Mouse (Mus musculus) G1E (cell line): ENCODE results near the gene Gm42791. TPM values are rescaled to one million over a fixed set of nuclear protein-coding genes. Genes with fewer than 3 reads are reported as not detected.

Experiments used
- ATAC-seq: 2 replicates; pipeline ENCODE4 v1.8.0; 2016; ENCODE audit warnings: mild to moderate bottlenecking; ENCODE audit not compliant: insufficient number of reproducible peaks, poor library complexity, low FRiP score, severe bottlenecking; ENCODE audit errors: extremely low read depth
- DNase-seq: peaks from one replicate; pipeline ENCODE4 v3.0.0; 2012; ENCODE audit warnings: low spot score
- H3K27me3 ChIP-seq: 2 replicates; pipeline ENCODE4 v1.6.1; 2012; ENCODE audit warnings: mild to moderate bottlenecking, low read length, inconsistent platforms; ENCODE audit not compliant: insufficient read depth
- H3K36me3 ChIP-seq: replicated peaks from 2 replicates; pipeline ENCODE3; 2012; ENCODE audit warnings: mild to moderate bottlenecking, inconsistent platforms
- H3K4me1 ChIP-seq: 2 replicates; pipeline ENCODE4 v1.6.1; 2012; ENCODE audit warnings: low read depth, low read length, inconsistent platforms, mixed read lengths; ENCODE audit not compliant: insufficient read depth
- H3K4me3 ChIP-seq: 2 replicates; pipeline ENCODE4 v1.5.1; 2012; ENCODE audit warnings: low read depth, mild to moderate bottlenecking, inconsistent platforms, low read length, moderate library complexity, mixed read lengths
- H3K9me3 ChIP-seq: replicated peaks from 2 replicates; pipeline ENCODE4 v1.6.1; 2012; ENCODE audit warnings: inconsistent platforms
- CTCF ChIP-seq: IDR thresholded peaks from 2 replicates; pipeline ENCODE4 v1.5.1; 2012; ENCODE audit warnings: low read depth, low read length, inconsistent platforms, mixed read lengths
- GATA1 ChIP-seq: IDR thresholded peaks from 2 replicates; pipeline ENCODE4 v1.6.1; 2012; ENCODE audit warnings: borderline replicate concordance, low read length, inconsistent platforms, mixed read lengths
- GATA2 ChIP-seq: IDR thresholded peaks from 2 replicates; pipeline ENCODE4 v1.6.1; 2012; ENCODE audit warnings: low read depth, low read length, inconsistent platforms, borderline replicate concordance
- POLR2AphosphoS5 ChIP-seq: IDR thresholded peaks from 2 replicates; pipeline ENCODE4 v1.6.1; 2012; ENCODE audit warnings: low read depth, low read length, inconsistent platforms; ENCODE audit not compliant: insufficient replicate concordance
- TAL1 ChIP-seq: conservative IDR thresholded peaks from 2 replicates; pipeline ENCODE4 v1.6.1; 2012; ENCODE audit warnings: low read depth, low read length, inconsistent platforms, mixed read lengths
- polyA plus RNA-seq: library from polyadenylated mRNA; stranded (reverse); fragments of >175 nt; gene quantifications from 2 replicates; pipeline ENCODE4 v1.2.3, GENCODE M21; 2012
- total RNA-seq, 2 experiments: library from RNA; stranded (forward) in 1 of 2; stranded (reverse) in 1 of 2; fragments of 200-1000 nt in 1 of 2; fragments of >200 nt in 1 of 2; fragmentation: Nextera tagmentation in 1 of 2; gene quantifications; 2 replicates each; pipeline ENCODE4 v1.2.3; 2014 to 2017

Gm42791 gene
- total and polyA plus RNA-seq, 3 experiments = not detected

DNA sequence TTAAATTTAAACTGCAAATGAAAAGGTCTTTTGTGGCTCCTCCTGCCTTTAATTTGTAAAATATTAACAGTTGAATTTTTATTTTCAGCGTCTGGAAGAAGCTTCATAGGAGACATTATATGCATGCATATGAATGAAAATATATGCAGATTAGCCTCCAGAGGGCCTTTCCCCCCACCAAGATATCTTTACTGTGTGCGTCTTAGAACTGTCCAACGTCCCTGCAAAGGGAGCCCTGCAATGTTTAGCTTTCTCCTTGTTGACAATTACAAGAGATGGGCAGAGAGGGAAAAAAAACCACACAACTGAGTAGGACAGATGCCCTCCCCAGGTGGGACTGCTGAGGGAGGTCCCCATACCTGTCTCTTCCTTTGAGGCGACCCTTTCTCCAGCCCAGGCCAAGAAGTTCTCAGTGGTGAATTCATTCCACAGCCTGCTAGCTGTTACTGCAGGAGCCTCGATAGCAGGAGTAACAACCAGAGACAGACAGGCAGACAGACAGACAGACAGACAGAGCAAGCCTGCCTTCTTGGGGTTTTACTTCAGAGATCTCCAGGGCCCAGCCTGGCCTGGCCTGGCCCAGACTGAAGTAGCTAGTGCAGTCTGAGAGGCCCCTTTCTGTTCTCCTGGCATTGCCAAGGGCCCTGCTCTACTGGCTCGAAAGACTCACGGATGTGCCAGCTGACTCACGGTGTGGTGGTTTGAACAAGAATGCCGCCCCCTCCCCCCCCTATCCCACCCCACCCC, 1.2 kb upstream of the Gm42791 start:
- DNase-seq (no peak), ATAC-seq (no peak)
- Histone ChIP-seq H3K27me3 (no peaks in the 10 kb centered on the region), H3K36me3 (no peaks in the 10 kb centered on the region), H3K4me1 (no peaks in the 10 kb centered on the region), H3K4me3 (no peak overlapping the region), H3K9me3 (peaks cover 21% of the 10 kb centered on the region)
- no peak for TF ChIP-seq GATA1
- TF ChIP-seq GATA2 = no peak
- no peak for TF ChIP-seq POLR2AphosphoS5
- no peak for TF ChIP-seq CTCF
- TF ChIP-seq TAL1 = no peak

GRCm38 (mm10) chr5:148994311-148994705, 639 bp downstream of the Gm42791 start:
- DNase-seq = no peak
- no peaks in the 10 kb centered on the region for H3K4me1 ChIP-seq
- TF ChIP-seq CTCF = no peak
- TF ChIP-seq GATA1 = no peak
- TF ChIP-seq TAL1 = no peak
- no peak for TF ChIP-seq POLR2AphosphoS5
- TF ChIP-seq GATA2 = no peak
- H3K4me3 ChIP-seq = no peak overlapping the region
- peaks cover 19% of the 10 kb centered on the region for H3K9me3 ChIP-seq
- H3K36me3 ChIP-seq = no peaks in the 10 kb centered on the region
- H3K27me3 ChIP-seq = no peaks in the 10 kb centered on the region
- ATAC-seq = no peak

- Histone ChIP-seq H3K4me1 (no peaks in the 10 kb centered on the region), H3K36me3 (no peaks in the 10 kb centered on the region), H3K4me3 (no peak overlapping the region), H3K27me3 (no peaks in the 10 kb centered on the region), H3K9me3 (peaks cover 20% of the 10 kb centered on the region)
- no peak for ATAC-seq
- TF ChIP-seq GATA1 (no peak), GATA2 (no peak), TAL1 (no peak), POLR2AphosphoS5 (no peak), CTCF (no peak)
- no peak for DNase-seq
Measured at GRCm38 (mm10) chr5:148992598-148992997, 2.3 kb downstream of the Gm42791 start.

- no peak for ATAC-seq
- TF ChIP-seq GATA1 = no peak
- TF ChIP-seq CTCF = no peak
- no peak for TF ChIP-seq GATA2
- no peak for DNase-seq
- H3K4me3 ChIP-seq = no peak overlapping the region
- no peaks in the 10 kb centered on the region for H3K4me1 ChIP-seq
- no peaks in the 10 kb centered on the region for H3K36me3 ChIP-seq
- H3K9me3 ChIP-seq = peaks cover 24% of the 10 kb centered on the region
- no peaks in the 10 kb centered on the region for H3K27me3 ChIP-seq
Measured at GRCm38 (mm10) chr5:148990891-148991311, 4.0 kb downstream of the Gm42791 start.

- DNase-seq (no peak), ATAC-seq (no peak)
- Histone ChIP-seq H3K9me3 (peaks cover 32% of the 10 kb centered on the region), H3K36me3 (no peaks in the 10 kb centered on the region), H3K4me3 (no peak overlapping the region), H3K4me1 (no peaks in the 10 kb centered on the region), H3K27me3 (no peaks in the 10 kb centered on the region)
- TF ChIP-seq GATA2 (no peak), POLR2AphosphoS5 (no peak), GATA1 (no peak), TAL1 (no peak), CTCF (no peak)
Measured at GRCm38 (mm10) chr5:148989480-148989879, 5.5 kb downstream of the Gm42791 start.

GRCm38 (mm10) chr5:148984961-148985360, 10.0 kb downstream of the Gm42791 start:
- Histone ChIP-seq H3K9me3 (peaks cover 49% of the 10 kb centered on the region), H3K36me3 (no peaks in the 10 kb centered on the region), H3K4me3 (no peak overlapping the region), H3K27me3 (no peaks in the 10 kb centered on the region), H3K4me1 (no peaks in the 10 kb centered on the region)
- TF ChIP-seq GATA1 = no peak
- no peak for TF ChIP-seq TAL1
- no peak for TF ChIP-seq CTCF
- no peak for TF ChIP-seq POLR2AphosphoS5
- no peak for TF ChIP-seq GATA2
- ATAC-seq = no peak
- no peak for DNase-seq

DNA sequence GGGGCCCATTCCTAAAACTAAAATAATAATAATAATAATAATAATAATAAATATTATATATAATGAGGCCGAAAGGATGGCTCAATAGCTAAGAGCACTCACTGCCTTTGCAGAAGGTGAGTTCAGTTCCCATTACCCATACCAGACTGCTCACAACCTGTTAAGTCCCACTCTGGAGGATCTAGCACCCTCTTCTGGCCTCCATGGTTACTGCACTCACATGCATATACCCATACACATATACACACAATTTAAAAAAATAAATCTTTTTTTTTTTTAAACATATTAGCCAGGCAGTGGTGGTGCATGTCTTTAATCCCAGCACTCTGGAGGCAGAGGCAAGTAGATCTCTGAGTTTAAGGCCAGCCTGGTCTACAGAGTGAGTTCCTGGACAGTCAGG, 11.3 kb downstream of the Gm42791 start:
- no peaks in the 10 kb centered on the region for H3K4me1 ChIP-seq
- H3K4me3 ChIP-seq = no peak overlapping the region
- ATAC-seq = no peak
- no peak for DNase-seq
- peaks cover 43% of the 10 kb centered on the region for H3K9me3 ChIP-seq
- no peaks in the 10 kb centered on the region for H3K36me3 ChIP-seq
- no peaks in the 10 kb centered on the region for H3K27me3 ChIP-seq
- TF ChIP-seq CTCF = no peak
